18 mouse cellular contexts compared by ENCODE assay signal in the genomic region with DNA sequence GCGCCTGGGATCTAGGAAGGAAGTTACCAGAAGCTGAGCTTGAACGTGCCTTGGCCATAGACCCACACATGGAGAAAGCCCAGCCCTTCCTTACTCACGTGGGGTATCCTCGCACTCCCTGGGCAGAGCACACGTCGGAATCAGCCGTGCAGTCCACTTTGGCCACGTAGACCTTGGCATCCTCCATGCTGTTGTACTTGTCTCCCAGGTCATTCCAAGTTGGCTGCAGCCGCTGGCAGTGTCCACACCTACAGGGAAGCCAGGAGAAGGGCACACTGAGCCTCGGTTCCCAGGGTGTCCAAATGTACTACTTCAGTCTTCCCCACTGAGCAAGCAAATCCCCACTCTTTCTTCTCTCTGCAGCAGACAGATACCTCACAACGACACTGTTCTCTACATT. TPM values are rescaled to one million over a fixed set of nuclear protein-coding genes. Genes with fewer than 3 reads are reported as not detected.
DNase-seq lines count a peak whose midpoint lies in the region; ATAC-seq and TF ChIP-seq lines count a peak whose summit lies in the region.
"Had no signal": no experiment of that assay in that cellular context is flagged by ENCODE, and none has a peak within 500 bp of the region (broad histone marks: within the 10 kb centered on the region; RNA-seq: fewer than 3 reads in every experiment).

No protein-coding gene starts in this region.

- H3K4me1 ChIP-seq in liver, adult 2 months (ENCODE audit: control insufficient read depth, insufficient read depth, low read length), result peaks cover 19% of the 10 kb centered on the region; the same call in 1 of the 2 replicates
- peaks cover 18% of the 10 kb centered on the region for H3K4me1 ChIP-seq in liver, postnatal 0 days (ENCODE audit: insufficient read depth)
- H3K4me1 ChIP-seq in lung, postnatal 0 days (ENCODE audit: insufficient read depth, low read depth, low read length), result peaks cover 37% of the 10 kb centered on the region
- peaks cover 27% of the 10 kb centered on the region for H3K4me1 ChIP-seq in stomach, embryonic 16.5 days (ENCODE audit: control insufficient read depth, insufficient read depth, low read length)

- peak overlapping the region; percentile 46 for H3K27ac ChIP-seq in liver, adult 2 months (replicated peaks; ENCODE audit: insufficient read depth, low read depth, low read length)
- H3K27ac ChIP-seq in liver, postnatal 0 days (ENCODE audit: low read depth), result no peak overlapping the region
- peak overlapping the region; percentile 51; the same call in 1 of the 2 replicates for H3K27ac ChIP-seq in lung, postnatal 0 days (ENCODE audit: low read length)
- H3K27ac ChIP-seq in stomach, embryonic 16.5 days (ENCODE audit: low read length), result peak overlapping the region; percentile 80
- H3K27ac ChIP-seq: embryonic facial prominence, embryonic 13.5 days; forebrain, embryonic 12.5 days; hindbrain, embryonic 10.5 days; hindbrain, embryonic 14.5 days had no signal

- intact Hi-C loops in gastrocnemius, postnatal 14 days (cut with DNase I; ENCODE audit: low total_unique reads), result no loop called here

- no peaks in the 10 kb centered on the region for H3K27me3 ChIP-seq in liver, adult 2 months (ENCODE audit: control insufficient read depth, insufficient read depth, low read length)
- no peaks in the 10 kb centered on the region for H3K27me3 ChIP-seq in liver, postnatal 0 days (ENCODE audit: insufficient read depth, low read length)
- no peaks in the 10 kb centered on the region for H3K27me3 ChIP-seq in lung, postnatal 0 days (replicated peaks; ENCODE audit: insufficient read depth, low read length)
- no peaks in the 10 kb centered on the region for H3K27me3 ChIP-seq in stomach, embryonic 16.5 days (ENCODE audit: control insufficient read depth, insufficient read depth, low read length)
- H3K27me3 ChIP-seq: embryonic facial prominence, embryonic 13.5 days; forebrain, embryonic 12.5 days; heart, embryonic 12.5 days had no signal

- TF ChIP-seq POLR2A in liver, adult 2 months (IDR thresholded peaks at IDR 0.05; ENCODE audit: extremely low read depth, insufficient read depth, low read length), result no peak

- ATAC-seq in liver, postnatal 0 days, result no peak
- ATAC-seq in lung, postnatal 0 days, result no peak
- ATAC-seq in stomach, embryonic 16.5 days (ENCODE audit: insufficient read depth, low FRiP score), result no peak
- ATAC-seq in inflammation-experienced regulatory T-cells, adult 6 months, result no peak
- ATAC-seq: forebrain, embryonic 16.5 days had no signal

- no peak for TF ChIP-seq EP300 in liver, postnatal 0 days (IDR thresholded peaks at IDR 0.05; ENCODE audit: low read depth)
- TF ChIP-seq EP300 in lung, postnatal 0 days (IDR thresholded peaks at IDR 0.05), result no peak

- no peak overlapping the region for H3K4me2 ChIP-seq in liver, postnatal 0 days (ENCODE audit: low read depth, low read length)
- H3K4me2 ChIP-seq in lung, postnatal 0 days (replicated peaks; ENCODE audit: low read depth, low read length), result no peak overlapping the region
- no peak overlapping the region for H3K4me2 ChIP-seq in stomach, embryonic 16.5 days (ENCODE audit: low read depth, low read length)
- H3K4me2 ChIP-seq: embryonic facial prominence, embryonic 13.5 days; forebrain, embryonic 12.5 days; heart, embryonic 12.5 days; hindbrain, embryonic 14.5 days had no signal

- peaks cover 43% of the 10 kb centered on the region for H3K36me3 ChIP-seq in liver, adult 2 months (ENCODE audit: control insufficient read depth, insufficient read depth, low read length)
- H3K36me3 ChIP-seq in liver, postnatal 0 days (replicated peaks; ENCODE audit: insufficient read depth, low read length), result peaks cover 19% of the 10 kb centered on the region
- H3K36me3 ChIP-seq in lung, postnatal 0 days (ENCODE audit: insufficient read depth, low read length), result peaks cover 15% of the 10 kb centered on the region; the same call in 1 of the 2 replicates
- H3K36me3 ChIP-seq in stomach, embryonic 16.5 days (ENCODE audit: control insufficient read depth, insufficient read depth, low read length), result 0 out of 2 replicates have a peak, but pooled peaks cover 11% of the 10 kb centered on the region

- H3K79me2 ChIP-seq in liver, adult 2 months (ENCODE audit: control insufficient read depth, insufficient read depth, low read length), result peaks cover 21% of the 10 kb centered on the region; the same call in 1 of the 2 replicates

- 0 out of 2 replicates have a peak, but pooled peaks have one; percentile 9 for TF ChIP-seq CTCF in liver, adult 2 months (IDR thresholded peaks at IDR 0.05; ENCODE audit: low read depth, low read length)
- TF ChIP-seq CTCF in liver, postnatal 0 days (IDR thresholded peaks at IDR 0.05; ENCODE audit: low read depth), result no peak
- TF ChIP-seq CTCF in lung, postnatal 0 days (IDR thresholded peaks at IDR 0.05), result no peak

- no peak overlapping the region for H3K9ac ChIP-seq in liver, adult 2 months (ENCODE audit: low read depth, low read length)
- no peak overlapping the region for H3K9ac ChIP-seq in liver, postnatal 0 days (replicated peaks)
- no peak overlapping the region for H3K9ac ChIP-seq in lung, postnatal 0 days (replicated peaks; ENCODE audit: low read depth)
- no peak overlapping the region for H3K9ac ChIP-seq in stomach, embryonic 16.5 days (ENCODE audit: low read length)
- H3K9ac ChIP-seq: embryonic facial prominence, embryonic 13.5 days; forebrain, embryonic 12.5 days; heart, embryonic 12.5 days; hindbrain, embryonic 14.5 days had no signal

- peak; percentile 21 for DNase-seq in gastrocnemius, adult 18-20 months (ENCODE audit: low spot score)
- no peak for DNase-seq in gastrocnemius, postnatal 14 days
- peak; percentile 98 for DNase-seq in liver, adult 2 months (ENCODE audit: extremely low read depth, low read depth, low spot score)
- no peak for DNase-seq in liver, postnatal 0 days
- DNase-seq in lung, postnatal 0 days (ENCODE audit: low spot score), result no peak
- no peak for DNase-seq in lung, postnatal 25 days (ENCODE audit: low spot score)
- DNase-seq: adrenal gland, postnatal 25 days; cerebellum, adult 18-20 months; cerebellum, adult 9-11 months; cerebellum, postnatal 36 days had no signal

- H3K4me3 ChIP-seq in liver, adult 2 months (ENCODE audit: insufficient read depth, low read depth, low read length), result no peak overlapping the region
- H3K4me3 ChIP-seq in liver, postnatal 0 days (ENCODE audit: low read depth, low read length), result no peak overlapping the region
- H3K4me3 ChIP-seq in lung, postnatal 0 days (ENCODE audit: low read depth, low read length), result no peak overlapping the region
- no peak overlapping the region for H3K4me3 ChIP-seq in stomach, embryonic 16.5 days (replicated peaks; ENCODE audit: low read length)
- H3K4me3 ChIP-seq: embryonic facial prominence, embryonic 13.5 days; forebrain, embryonic 12.5 days; heart, embryonic 12.5 days; hindbrain, embryonic 10.5 days had no signal

- 30% methylated on average over 11 of the region's 11 CpGs for WGBS in liver, adult 2 months
- 82% methylated on average over 11 of the region's 11 CpGs for WGBS in liver, postnatal 0 days (ENCODE audit: insufficient replicate concordance)
- WGBS in lung, postnatal 0 days, result 85% methylated on average over 11 of the region's 11 CpGs
- WGBS in stomach, embryonic 16.5 days, result 82% methylated on average over 11 of the region's 11 CpGs

- no peaks in the 10 kb centered on the region for H3K9me3 ChIP-seq in liver, postnatal 0 days (ENCODE audit: low read length)
- no peaks in the 10 kb centered on the region for H3K9me3 ChIP-seq in lung, postnatal 0 days (ENCODE audit: low read length)
- no peaks in the 10 kb centered on the region for H3K9me3 ChIP-seq in stomach, embryonic 16.5 days (replicated peaks; ENCODE audit: control insufficient read depth, low read length)
- H3K9me3 ChIP-seq: embryonic facial prominence, embryonic 13.5 days; forebrain, embryonic 12.5 days; heart, embryonic 12.5 days; hindbrain, embryonic 10.5 days had no signal

RNA-seq across cellular contexts. Expression of a gene that starts 5.4 kb away (rescaled TPM):
- total RNA-seq in gastrocnemius, adult 18-20 months (2021), result 10 to 100 TPM; 27.2 to 28.0 TPM
- total RNA-seq in gastrocnemius, postnatal 14 days (2021), result 10 to 100 TPM; 36.4 to 46.9 TPM
- total RNA-seq in liver, adult 2 months (2014; rRNA removed), result 126 and 160 TPM in 2 replicates
- polyA plus RNA-seq in liver, adult 2 months (2012; rRNA removed), result 97.9 and 104 TPM in 2 replicates
- polyA plus RNA-seq in liver, postnatal 0 days (2015; fragmentation: Nextera tagmentation; extraction: Ambion mirVana), result 80.6 and 87.0 TPM in 2 replicates
- 145 and 151 TPM in 2 replicates for polyA plus RNA-seq in lung, postnatal 0 days (2015; fragmentation: Nextera tagmentation; extraction: Ambion mirVana)
- 242 and 252 TPM in 2 replicates for polyA plus RNA-seq in stomach, embryonic 16.5 days (2015; fragmentation: Nextera tagmentation; extraction: Ambion mirVana)
- 10 to 100 TPM; 13.8 to 48.2 (median 18.8) TPM for polyA plus RNA-seq in inflammation-experienced regulatory T-cells, adult 6 months (2017; shearing (Covaris generic))

Comparison
In these comparisons a context has a peak if more than half of its experiments do, and no peak if none do; other contexts are left out.
1. DNase-seq: peak in gastrocnemius, adult 18-20 months (single experiment) and liver, adult 2 months (single experiment); none in gastrocnemius, postnatal 14 days (single experiment), liver, postnatal 0 days (single experiment), lung, postnatal 0 days (single experiment) and lung, postnatal 25 days (single experiment).